In genomic region chr7:46216481-46216880, GRCm38 (mm10) we compare ENCODE assay signal across 28 mouse cellular contexts. TPM values are rescaled to one million over a fixed set of nuclear protein-coding genes. Genes with fewer than 3 reads are reported as not detected.
"Had no signal": no experiment of that assay in that cellular context is flagged by ENCODE, and none has a peak within 500 bp of the region (broad histone marks: within the 10 kb centered on the region; RNA-seq: fewer than 3 reads in every experiment).

No protein-coding gene starts in this region.

- ATAC-seq: forebrain, embryonic 13.5 days; forebrain, embryonic 14.5 days; forebrain, embryonic 15.5 days; forebrain, embryonic 16.5 days; forebrain, postnatal 0 days had no signal

- H3K36me3 ChIP-seq: embryonic facial prominence, embryonic 12.5 days; embryonic facial prominence, embryonic 13.5 days; embryonic facial prominence, embryonic 15.5 days; forebrain, embryonic 10.5 days; forebrain, embryonic 12.5 days; forebrain, embryonic 15.5 days had no signal

- H3K4me3 ChIP-seq: embryonic facial prominence, embryonic 12.5 days; embryonic facial prominence, embryonic 13.5 days; embryonic facial prominence, embryonic 15.5 days; erythroblast, embryonic 14.5 days; forebrain, embryonic 10.5 days; forebrain, embryonic 12.5 days; forebrain, embryonic 13.5 days; forebrain, embryonic 15.5 days; gastrocnemius, adult 2 months; heart, adult 2 months had no signal

- H3K4me1 ChIP-seq: embryonic facial prominence, embryonic 12.5 days; embryonic facial prominence, embryonic 13.5 days; embryonic facial prominence, embryonic 15.5 days had no signal

- H3K27ac ChIP-seq: embryonic facial prominence, embryonic 12.5 days; embryonic facial prominence, embryonic 13.5 days; embryonic facial prominence, embryonic 15.5 days; forebrain, embryonic 10.5 days; forebrain, embryonic 12.5 days; forebrain, embryonic 13.5 days; forebrain, embryonic 15.5 days; gastrocnemius, adult 2 months; heart, adult 2 months had no signal

- H3K27me3 ChIP-seq: embryonic facial prominence, embryonic 15.5 days; forebrain, embryonic 15.5 days had no signal

- H3K4me2 ChIP-seq: embryonic facial prominence, embryonic 12.5 days; embryonic facial prominence, embryonic 13.5 days; embryonic facial prominence, embryonic 15.5 days; forebrain, embryonic 12.5 days; forebrain, embryonic 13.5 days; forebrain, embryonic 15.5 days had no signal

- H3K9ac ChIP-seq: embryonic facial prominence, embryonic 12.5 days; embryonic facial prominence, embryonic 13.5 days; embryonic facial prominence, embryonic 15.5 days; forebrain, embryonic 12.5 days; forebrain, embryonic 13.5 days; forebrain, embryonic 15.5 days; forebrain, postnatal 0 days had no signal

- DNase-seq: cerebellum, adult 2 months; cerebellum, adult 8-10 months; cerebellum, adult 9-10 months; cerebellum, adult 9-11 months; cerebellum, postnatal 10 days; cerebellum, postnatal 25 days; cerebellum, postnatal 36 days; embryo, embryonic 11 days; forebrain, postnatal 0 days; gastrocnemius, postnatal 10 days; gastrocnemius, postnatal 14 days; gastrocnemius, postnatal 25 days; heart, adult 11 months; heart, adult 18-20 months; heart, adult 2 months had no signal

- H3K9me3 ChIP-seq: embryonic facial prominence, embryonic 12.5 days; embryonic facial prominence, embryonic 13.5 days; embryonic facial prominence, embryonic 15.5 days; forebrain, embryonic 10.5 days; forebrain, embryonic 12.5 days; forebrain, embryonic 13.5 days; forebrain, embryonic 15.5 days had no signal

RNA-seq across cellular contexts. Expression of gene Ush1c, which starts 21.8 kb away (rescaled TPM):
- total RNA-seq: common myeloid progenitor, adult 5-6 weeks; granulocyte monocyte progenitor cell, adult 5-6 weeks had no signal
- polyA plus RNA-seq: erythroblast, embryonic 14.5 days had no signal

RNA-seq across cellular contexts. Expression of gene Otog, which starts 24.3 kb away (rescaled TPM):
- total RNA-seq: common myeloid progenitor, adult 5-6 weeks; forebrain, postnatal 0 days; granulocyte monocyte progenitor cell, adult 5-6 weeks; heart, adult 2 months had no signal
- polyA plus RNA-seq: erythroblast, embryonic 14.5 days; forebrain, embryonic 12.5 days; forebrain, embryonic 13.5 days; forebrain, embryonic 14.5 days; forebrain, embryonic 16.5 days had no signal

RNA-seq across cellular contexts. Expression of gene Abcc8, which starts 36.6 kb away (rescaled TPM):
- total RNA-seq: common myeloid progenitor, adult 5-6 weeks; granulocyte monocyte progenitor cell, adult 5-6 weeks had no signal
- polyA plus RNA-seq: erythroblast, embryonic 14.5 days had no signal
